Comparison of ENCODE assay signal across 8 mouse cellular contexts in the genomic region with DNA sequence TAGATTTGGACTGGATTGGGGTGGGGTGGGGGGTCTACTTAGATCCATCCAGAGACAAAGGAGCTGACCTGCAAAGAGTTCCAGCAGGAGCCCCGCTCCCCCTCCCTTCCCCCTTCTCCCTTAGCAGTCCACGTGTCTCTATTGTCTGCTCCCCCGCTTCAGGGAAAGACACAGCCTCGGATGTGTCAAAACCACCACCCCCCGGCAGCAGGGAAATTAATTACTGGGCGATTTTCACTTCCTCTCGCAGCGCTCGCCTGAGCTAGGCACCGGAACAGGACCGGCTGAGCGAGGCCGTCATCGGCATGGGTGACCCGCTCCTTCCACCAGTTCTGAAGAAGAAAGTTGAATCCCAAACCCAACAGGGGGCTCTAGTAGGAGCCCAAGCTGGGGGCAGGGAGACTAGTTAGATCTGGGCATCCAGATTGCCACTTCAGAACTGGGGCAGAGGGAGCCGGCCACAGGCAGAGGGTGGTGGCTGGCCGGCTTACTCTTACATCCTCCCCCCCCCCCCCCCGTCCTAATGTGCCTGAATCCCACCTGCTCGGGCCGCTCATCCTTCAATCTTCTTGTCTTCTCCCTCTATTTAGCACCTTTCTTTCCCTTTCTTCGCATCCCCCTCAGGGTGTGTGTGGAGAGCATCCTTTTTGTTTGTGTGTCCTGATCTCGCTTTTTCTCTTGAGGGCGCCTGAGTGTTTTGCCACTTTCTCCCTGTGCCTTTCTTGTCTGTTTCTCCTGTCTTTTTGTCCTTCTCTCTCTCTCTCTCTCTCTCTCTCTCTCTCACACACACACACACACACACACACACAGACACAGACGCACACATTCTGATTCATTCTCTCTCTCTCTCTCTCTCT. TPM values are rescaled to one million over a fixed set of nuclear protein-coding genes. Genes with fewer than 3 reads are reported as not detected.
A peak's percentile ranks its signal among the peaks of the same experiment; 100 is the strongest.
DNase-seq lines count a peak whose midpoint lies in the region; ATAC-seq and TF ChIP-seq lines count a peak whose summit lies in the region.

A gene (plus strand): TSS at position 845 of the 857 bp plus-strand sequence.

- TF ChIP-seq POLR2A in limb, embryonic 14.5 days (IDR thresholded peaks at IDR 0.05; ENCODE audit: borderline replicate concordance, extremely low read depth, insufficient read depth, insufficient read length), result no peak

- no peak within 1 kb of the TSS for H3K9ac ChIP-seq in lung, embryonic 16.5 days (ENCODE audit: low read length)
- peak within 1 kb of the TSS; percentile 51 for H3K9ac ChIP-seq in embryonic facial prominence, embryonic 11.5 days (replicated peaks; ENCODE audit: low read length)
- H3K9ac ChIP-seq in limb, embryonic 14.5 days (ENCODE audit: low read depth, low read length, severe bottlenecking), result no peak within 1 kb of the TSS
- H3K9ac ChIP-seq in neural tube, embryonic 15.5 days (replicated peaks), result peak within 1 kb of the TSS; percentile 82

- H3K4me1 ChIP-seq in lung, embryonic 16.5 days (replicated peaks; ENCODE audit: control insufficient read depth, insufficient read depth, low read length), result peaks cover 2% of the 10 kb centered on the region; the same call in 1 of the 2 replicates
- H3K4me1 ChIP-seq in embryonic facial prominence, embryonic 11.5 days (ENCODE audit: control insufficient read depth, insufficient read depth, low read length), result peaks cover 8% of the 10 kb centered on the region
- peaks cover 3% of the 10 kb centered on the region; the same call in 1 of the 2 replicates for H3K4me1 ChIP-seq in limb, embryonic 14.5 days (ENCODE audit: control insufficient read depth, insufficient read depth, low read length)
- peaks cover 58% of the 10 kb centered on the region for H3K4me1 ChIP-seq in neural tube, embryonic 15.5 days

- no peaks in the 10 kb centered on the region for H3K9me3 ChIP-seq in lung, embryonic 16.5 days (ENCODE audit: control insufficient read depth, low read length)
- no peaks in the 10 kb centered on the region for H3K9me3 ChIP-seq in embryonic facial prominence, embryonic 11.5 days (replicated peaks; ENCODE audit: control insufficient read depth, low read length)
- H3K9me3 ChIP-seq in limb, embryonic 14.5 days (ENCODE audit: control insufficient read depth, low read length), result no peaks in the 10 kb centered on the region
- no peaks in the 10 kb centered on the region for H3K9me3 ChIP-seq in neural tube, embryonic 15.5 days (replicated peaks)

- peak within 1 kb of the TSS; percentile 49 for H3K4me2 ChIP-seq in lung, embryonic 16.5 days (ENCODE audit: low read depth, low read length)
- H3K4me2 ChIP-seq in embryonic facial prominence, embryonic 11.5 days (ENCODE audit: low read depth, low read length), result peak within 1 kb of the TSS; percentile 71
- peak within 1 kb of the TSS; percentile 60 for H3K4me2 ChIP-seq in limb, embryonic 14.5 days (replicated peaks; ENCODE audit: low read depth, low read length, severe bottlenecking)
- H3K4me2 ChIP-seq in neural tube, embryonic 15.5 days, result peak within 1 kb of the TSS; percentile 81

- no peaks in the 10 kb centered on the region for H3K36me3 ChIP-seq in lung, embryonic 16.5 days (ENCODE audit: control insufficient read depth, insufficient read depth, low read length)
- H3K36me3 ChIP-seq in embryonic facial prominence, embryonic 11.5 days (replicated peaks; ENCODE audit: control insufficient read depth, insufficient read depth, low read depth, low read length), result no peaks in the 10 kb centered on the region
- H3K36me3 ChIP-seq in limb, embryonic 14.5 days (ENCODE audit: control insufficient read depth, insufficient read depth, low read length), result no peaks in the 10 kb centered on the region
- no peaks in the 10 kb centered on the region; the same call in 1 of the 2 replicates for H3K36me3 ChIP-seq in neural tube, embryonic 15.5 days

- DNase-seq in lung, adult 18-20 months, result no peak
- DNase-seq in embryonic facial prominence, embryonic 11.5 days (ENCODE audit: low spot score), result peak; percentile 20
- no peak for DNase-seq in limb, embryonic 14.5 days (ENCODE audit: low spot score)
- no peak for DNase-seq in urinary bladder, adult 18-20 months (ENCODE audit: low spot score in 2 of 2)
- DNase-seq in testis, postnatal 10 days (ENCODE audit: low spot score), result no peak

- no peak for ATAC-seq in lung, embryonic 16.5 days (ENCODE audit: low read depth)
- peak; percentile 24; the same call in 1 of the 2 replicates for ATAC-seq in embryonic facial prominence, embryonic 11.5 days (replicated peaks; ENCODE audit: insufficient number of reproducible peaks, low FRiP score, low TSS enrichment, low read depth)
- ATAC-seq in hematopoietic stem cell, adult 5-6 weeks (replicated peaks in 1 of 2; ENCODE audit: insufficient read depth in 1 of 2, low FRiP score in 2 of 2, low TSS enrichment in 1 of 2, low read depth in 1 of 2, poor library complexity in 2 of 2, severe bottlenecking in 2 of 2), result peak; percentile 49 to 71; a peak in 3 of 4 replicates
- no peak for ATAC-seq in limb, embryonic 14.5 days (ENCODE audit: low FRiP score, low read depth)
- ATAC-seq in neural tube, embryonic 15.5 days (ENCODE audit: low FRiP score), result peak; percentile 58

- H3K27ac ChIP-seq in lung, embryonic 16.5 days (ENCODE audit: low read length), result no peak within 1 kb of the TSS
- peak within 1 kb of the TSS; percentile 59; the same call in 1 of the 2 replicates for H3K27ac ChIP-seq in embryonic facial prominence, embryonic 11.5 days (replicated peaks; ENCODE audit: low read depth, low read length)
- H3K27ac ChIP-seq in limb, embryonic 14.5 days (replicated peaks; ENCODE audit: low read depth, low read length), result no peak within 1 kb of the TSS
- peak within 1 kb of the TSS; percentile 95 for H3K27ac ChIP-seq in neural tube, embryonic 15.5 days (replicated peaks)

- H3K27me3 ChIP-seq in lung, embryonic 16.5 days (ENCODE audit: control insufficient read depth, insufficient read depth, low read depth, low read length), result peaks cover 57% of the 10 kb centered on the region
- peaks cover 36% of the 10 kb centered on the region for H3K27me3 ChIP-seq in embryonic facial prominence, embryonic 11.5 days (ENCODE audit: control insufficient read depth, insufficient read depth, low read length)
- peaks cover 47% of the 10 kb centered on the region for H3K27me3 ChIP-seq in limb, embryonic 14.5 days (ENCODE audit: control insufficient read depth, insufficient read depth, low read length)
- no peaks in the 10 kb centered on the region for H3K27me3 ChIP-seq in neural tube, embryonic 15.5 days (replicated peaks)

- peak within 1 kb of the TSS; percentile 30 for H3K4me3 ChIP-seq in lung, embryonic 16.5 days (ENCODE audit: low read length)
- peak within 1 kb of the TSS; percentile 40 for H3K4me3 ChIP-seq in embryonic facial prominence, embryonic 11.5 days (ENCODE audit: low read depth, low read length)
- H3K4me3 ChIP-seq in limb, embryonic 14.5 days (replicated peaks; ENCODE audit: low read length), result peak within 1 kb of the TSS; percentile 33
- peak within 1 kb of the TSS; percentile 72 for H3K4me3 ChIP-seq in neural tube, embryonic 15.5 days (replicated peaks)

- 1% methylated on average over 20 of the region's 24 CpGs for WGBS in lung, embryonic 16.5 days
- under 1% methylated on average over 23 of the region's 24 CpGs for WGBS in embryonic facial prominence, embryonic 11.5 days
- 1% methylated on average over 22 of the region's 24 CpGs for WGBS in limb, embryonic 14.5 days
- WGBS in neural tube, embryonic 15.5 days, result 0% methylated on average over 24 of the region's 24 CpGs

RNA-seq across cellular contexts. Expression of the gene that starts here (rescaled TPM):
- 0.06 TPM in 1 of 2 replicates, not detected in the other for polyA plus RNA-seq in lung, embryonic 16.5 days (2015; fragmentation: Nextera tagmentation; extraction: Ambion mirVana)
- 1.9 and 2.6 TPM in 2 replicates for polyA plus RNA-seq in embryonic facial prominence, embryonic 11.5 days (2014; fragmentation: Nextera tagmentation; extraction: Ambion mirVana)
- not detected in 2 replicates for total RNA-seq in hematopoietic stem cell, adult 5-6 weeks (2017)
- polyA plus RNA-seq in limb, embryonic 14.5 days (2012; rRNA removed), result 0.08 and 0.36 TPM in 2 replicates
- polyA plus RNA-seq in limb, embryonic 14.5 days (2014; fragmentation: Nextera tagmentation; extraction: Ambion mirVana), result not detected in 2 replicates
- polyA plus RNA-seq in neural tube, embryonic 15.5 days (2015; fragmentation: Nextera tagmentation; extraction: Ambion mirVana), result 7.5 and 9.2 TPM in 2 replicates

Comparison
In these comparisons a context has a peak if more than half of its experiments do, and no peak if none do; other contexts are left out.
1. Peak in ATAC-seq in hematopoietic stem cell, adult 5-6 weeks; RNA of the gene not detected or under 1 TPM.
2. ATAC-seq: peak in embryonic facial prominence, embryonic 11.5 days (single experiment) and neural tube, embryonic 15.5 days (single experiment); none in lung, embryonic 16.5 days (single experiment) and limb, embryonic 14.5 days (single experiment).
3. H3K27ac ChIP-seq: peak in embryonic facial prominence, embryonic 11.5 days (single experiment) and neural tube, embryonic 15.5 days (single experiment); none in lung, embryonic 16.5 days (single experiment) and limb, embryonic 14.5 days (single experiment).
4. H3K9ac ChIP-seq: peak in embryonic facial prominence, embryonic 11.5 days (single experiment) and neural tube, embryonic 15.5 days (single experiment); none in lung, embryonic 16.5 days (single experiment) and limb, embryonic 14.5 days (single experiment).
5. Peak in every context shown above with its lines, with median percentiles within 50 percentile points of each other: H3K4me2 ChIP-seq and H3K4me3 ChIP-seq.